Mouse (Mus musculus): ENCODE results near the gene Gm17482.

GRCm38 (mm10) chr6:115252099-115252873 is 25.1 kb downstream of the Gm17482 start, which contains the start of gene Timp4:
- no peak for TF ChIP-seq CTCF (IDR thresholded peaks at IDR 0.05; ENCODE audit: insufficient read depth, low read depth, low read length)
- no peak for TF ChIP-seq POLR2A (IDR thresholded peaks at IDR 0.05; ENCODE audit: insufficient read depth, low read depth, low read length)
